Mouse (Mus musculus): Measurements from ENCODE around the gene Pnpla1.
"Not testable (repeated sequence)": the region's sequence is repeated elsewhere in the genome, so short reads cannot be mapped to it uniquely, and the experiment has no call there.

Pnpla1 gene

GRCm38 (mm10) chr17:28858205-28858604 is at the start of gene Pnpla1:
TSS of gene Pnpla1 (plus strand) at chr17:28858411.
- no peaks in the 10 kb centered on the region for H3K36me3 ChIP-seq (ENCODE audit: control insufficient read depth, insufficient read depth, low read length, poor library complexity, severe bottlenecking)
- no peak for DNase-seq (ENCODE audit: low read depth, low spot score)

GRCm38 (mm10) chr17:28808714-28809113 is 49.5 kb upstream of the Pnpla1 start:
- no peaks in the 10 kb centered on the region for H3K27me3 ChIP-seq (ENCODE audit: control insufficient read depth, insufficient read depth, low read length, poor library complexity, severe bottlenecking)
- H3K36me3 ChIP-seq (ENCODE audit: control insufficient read depth, insufficient read depth, low read length, poor library complexity, severe bottlenecking), result peaks cover 2% of the 10 kb centered on the region
- DNase-seq (ENCODE audit: low read depth, low spot score), result no peak

More at GRCm38 (mm10) chr17:28858205-28858604, at the start of gene Pnpla1:
- no peaks in the 10 kb centered on the region for H3K27me3 ChIP-seq (ENCODE audit: control insufficient read depth, insufficient read depth, low read length, poor library complexity, severe bottlenecking)

DNA sequence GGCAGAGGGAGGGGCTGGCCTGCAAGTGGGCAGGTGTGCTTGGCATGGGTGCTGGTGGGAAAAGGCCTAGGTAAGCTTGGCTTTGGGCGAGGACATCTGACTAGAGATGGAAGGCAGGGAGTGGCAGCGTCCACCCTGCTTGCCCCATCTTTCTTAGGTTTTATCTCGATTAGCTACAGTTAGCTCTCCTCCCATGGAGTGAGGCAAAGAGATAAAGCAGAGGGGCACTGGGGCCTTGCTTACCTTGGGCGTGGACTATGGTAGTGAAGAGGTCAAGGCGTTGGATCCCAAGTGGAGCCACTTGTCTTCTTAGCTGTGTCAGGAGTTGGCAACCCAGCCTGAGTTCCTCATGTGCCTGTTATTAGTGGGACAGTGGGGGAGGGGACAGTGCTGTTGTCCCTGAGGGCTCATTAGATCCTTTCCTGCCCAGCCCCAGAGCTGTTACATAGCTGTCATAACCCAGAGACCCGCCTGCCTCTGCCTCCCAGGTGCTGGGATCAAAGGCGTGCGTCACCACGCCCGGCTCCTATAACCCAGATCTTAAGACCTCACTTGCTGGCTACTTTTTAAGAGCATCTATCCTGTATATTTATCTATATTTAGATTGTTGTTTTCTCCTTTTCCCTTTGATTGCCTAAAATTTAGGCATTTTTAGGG is 48.9 kb upstream of the Pnpla1 start:
- H3K27me3 ChIP-seq (ENCODE audit: control insufficient read depth, insufficient read depth, low read length, poor library complexity, severe bottlenecking), result no peaks in the 10 kb centered on the region
- no peak for DNase-seq (ENCODE audit: low read depth, low spot score)
- H3K36me3 ChIP-seq (ENCODE audit: control insufficient read depth, insufficient read depth, low read length, poor library complexity, severe bottlenecking), result peaks cover 2% of the 10 kb centered on the region

DNA sequence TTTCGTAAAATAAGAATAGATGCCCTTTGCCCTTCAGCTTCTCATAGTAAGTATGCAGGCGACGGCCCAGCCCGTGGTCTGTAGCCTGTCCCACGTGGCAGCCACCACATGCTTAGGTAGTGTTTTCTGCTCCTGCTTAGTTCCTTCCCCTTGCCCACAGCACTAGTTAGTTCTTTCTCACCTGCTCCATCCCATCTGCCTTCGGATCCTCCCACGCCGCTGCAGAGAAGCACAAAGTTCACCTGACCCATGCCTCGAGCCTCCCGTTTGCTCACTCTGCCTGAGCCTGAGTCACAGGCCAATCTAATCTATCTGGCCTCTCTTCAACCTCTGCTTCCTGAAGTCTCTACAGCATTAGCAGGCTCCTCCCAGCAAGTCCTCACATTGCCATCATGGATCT is 45.9 kb upstream of the Pnpla1 start:
- Histone ChIP-seq H3K27me3 (ENCODE audit: control insufficient read depth, insufficient read depth, low read length, poor library complexity, severe bottlenecking) (no peaks in the 10 kb centered on the region), H3K36me3 (ENCODE audit: control insufficient read depth, insufficient read depth, low read length, poor library complexity, severe bottlenecking) (peaks cover 4% of the 10 kb centered on the region)
- DNase-seq (ENCODE audit: low read depth, low spot score), result no peak

- peaks cover 11% of the 10 kb centered on the region for H3K36me3 ChIP-seq (ENCODE audit: control insufficient read depth, insufficient read depth, low read length, poor library complexity, severe bottlenecking)
- no peak for DNase-seq (ENCODE audit: low read depth, low spot score)
- no peaks in the 10 kb centered on the region for H3K27me3 ChIP-seq (ENCODE audit: control insufficient read depth, insufficient read depth, low read length, poor library complexity, severe bottlenecking)
Measured at GRCm38 (mm10) chr17:28814529-28815097, 43.6 kb upstream of the Pnpla1 start.

GRCm38 (mm10) chr17:28815384-28816004 is 42.7 kb upstream of the Pnpla1 start:
- Histone ChIP-seq H3K27me3 (ENCODE audit: control insufficient read depth, insufficient read depth, low read length, poor library complexity, severe bottlenecking) (no peaks in the 10 kb centered on the region), H3K36me3 (ENCODE audit: control insufficient read depth, insufficient read depth, low read length, poor library complexity, severe bottlenecking) (peaks cover 12% of the 10 kb centered on the region)
- no peak for DNase-seq (ENCODE audit: low read depth, low spot score)

DNA sequence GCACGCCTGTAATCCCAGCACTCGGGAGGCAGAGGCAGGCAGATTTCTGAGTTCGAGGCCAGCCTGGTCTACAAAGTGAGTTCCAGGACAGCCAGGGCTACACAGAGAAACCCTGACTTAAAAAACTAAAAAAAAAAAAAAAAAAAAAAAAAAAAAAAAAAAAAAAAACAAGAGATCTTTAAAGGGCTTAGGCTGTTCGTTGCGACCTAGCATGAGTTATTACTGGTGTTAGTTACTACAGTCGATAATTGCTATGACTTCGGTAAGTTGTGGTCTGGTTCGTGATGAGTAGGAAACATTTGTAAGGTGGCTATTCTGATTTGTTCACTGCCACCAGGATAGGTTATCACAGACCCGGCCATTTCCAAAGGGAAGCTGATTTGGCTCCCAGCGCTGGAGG is 41.9 kb upstream of the Pnpla1 start:
- DNase-seq (ENCODE audit: low read depth, low spot score); H3K27me3 ChIP-seq (ENCODE audit: control insufficient read depth, insufficient read depth, low read length, poor library complexity, severe bottlenecking): not testable (repeated sequence)

GRCm38 (mm10) chr17:28816875-28817811 is 41.1 kb upstream of the Pnpla1 start:
- no peak for DNase-seq (ENCODE audit: low read depth, low spot score)
- no peaks in the 10 kb centered on the region for H3K27me3 ChIP-seq (ENCODE audit: control insufficient read depth, insufficient read depth, low read length, poor library complexity, severe bottlenecking)
- peaks cover 19% of the 10 kb centered on the region for H3K36me3 ChIP-seq (ENCODE audit: control insufficient read depth, insufficient read depth, low read length, poor library complexity, severe bottlenecking)

More for the DNA sequence above, 41.9 kb upstream of the Pnpla1 start:
- H3K36me3 ChIP-seq (ENCODE audit: control insufficient read depth, insufficient read depth, low read length, poor library complexity, severe bottlenecking), result peaks cover 15% of the 10 kb centered on the region

GRCm38 (mm10) chr17:28820189-28820588 is 38.0 kb upstream of the Pnpla1 start:
- Histone ChIP-seq H3K27me3 (ENCODE audit: control insufficient read depth, insufficient read depth, low read length, poor library complexity, severe bottlenecking) (no peaks in the 10 kb centered on the region), H3K36me3 (ENCODE audit: control insufficient read depth, insufficient read depth, low read length, poor library complexity, severe bottlenecking) (peaks cover 20% of the 10 kb centered on the region)
- no peak for DNase-seq (ENCODE audit: low read depth, low spot score)

GRCm38 (mm10) chr17:28823004-28823745 is 35.0 kb upstream of the Pnpla1 start:
- no peaks in the 10 kb centered on the region for H3K27me3 ChIP-seq (ENCODE audit: control insufficient read depth, insufficient read depth, low read length, poor library complexity, severe bottlenecking)
- DNase-seq (ENCODE audit: low read depth, low spot score), result no peak
- H3K36me3 ChIP-seq (ENCODE audit: control insufficient read depth, insufficient read depth, low read length, poor library complexity, severe bottlenecking), result peaks cover 9% of the 10 kb centered on the region

DNA sequence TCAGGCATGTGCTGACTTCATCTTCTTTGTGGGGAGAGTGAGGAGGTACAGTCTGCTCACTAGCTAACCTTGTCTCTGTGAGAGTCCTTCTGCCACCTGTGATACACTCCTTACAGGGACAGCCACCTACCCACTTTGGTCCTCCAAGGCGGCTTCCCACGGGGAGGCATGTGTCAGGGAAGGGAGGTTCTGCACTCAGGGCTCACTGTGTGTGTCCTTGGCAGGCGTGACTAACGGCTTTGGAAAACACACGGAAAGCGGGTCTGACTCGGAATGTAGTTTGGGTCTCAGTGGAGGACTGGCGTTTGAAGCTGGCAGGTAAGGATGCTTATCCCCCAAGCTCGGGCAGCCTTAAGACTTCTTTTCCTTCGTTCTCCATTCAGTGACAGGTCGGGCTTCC is 34.5 kb upstream of the Pnpla1 start:
- Histone ChIP-seq H3K36me3 (ENCODE audit: control insufficient read depth, insufficient read depth, low read length, poor library complexity, severe bottlenecking) (peaks cover 9% of the 10 kb centered on the region), H3K27me3 (ENCODE audit: control insufficient read depth, insufficient read depth, low read length, poor library complexity, severe bottlenecking) (no peaks in the 10 kb centered on the region)
- DNase-seq (ENCODE audit: low read depth, low spot score), result no peak

- H3K27me3 ChIP-seq (ENCODE audit: control insufficient read depth, insufficient read depth, low read length, poor library complexity, severe bottlenecking), result no peaks in the 10 kb centered on the region
- peaks cover 9% of the 10 kb centered on the region for H3K36me3 ChIP-seq (ENCODE audit: control insufficient read depth, insufficient read depth, low read length, poor library complexity, severe bottlenecking)
- no peak for DNase-seq (ENCODE audit: low read depth, low spot score)
Measured at GRCm38 (mm10) chr17:28824896-28825295, 33.3 kb upstream of the Pnpla1 start.

GRCm38 (mm10) chr17:28825359-28826041 is 32.7 kb upstream of the Pnpla1 start:
- no peak for DNase-seq (ENCODE audit: low read depth, low spot score)
- H3K36me3 ChIP-seq (ENCODE audit: control insufficient read depth, insufficient read depth, low read length, poor library complexity, severe bottlenecking), result peaks cover 8% of the 10 kb centered on the region
- H3K27me3 ChIP-seq (ENCODE audit: control insufficient read depth, insufficient read depth, low read length, poor library complexity, severe bottlenecking), result no peaks in the 10 kb centered on the region
